Mouse (Mus musculus) intestine, embryonic 15.5 days (tissue): Measurements from ENCODE around the gene Stx2. TPM values are rescaled to one million over a fixed set of nuclear protein-coding genes. Genes with fewer than 3 reads are reported as not detected.

ENCODE experiments used
- ATAC-seq: fragments of 200-750 bp; cut with Nextera tagmentation; 2 replicates; pipeline ENCODE4 v1.8.0; 2017; ENCODE audit warnings: moderate TSS enrichment, moderate library complexity
- H3K27ac ChIP-seq: fragments of 300-500 bp; sonication (generic); 2 replicates; pipeline ENCODE4 v1.5.1; 2015; ENCODE audit warnings: mild to moderate bottlenecking, inconsistent platforms
- H3K27me3 ChIP-seq: fragments of 300-500 bp; sonication (generic); replicated peaks from 2 replicates; pipeline ENCODE4 v1.6.1; 2015; ENCODE audit warnings: inconsistent platforms
- H3K36me3 ChIP-seq: fragments of 300-500 bp; sonication (generic); 2 replicates; pipeline ENCODE4 v1.6.1; 2015; ENCODE audit warnings: inconsistent platforms
- H3K4me1 ChIP-seq: fragments of 300-500 bp; sonication (generic); replicated peaks from 2 replicates; pipeline ENCODE4 v1.6.1; 2015; ENCODE audit warnings: inconsistent platforms
- H3K4me2 ChIP-seq: fragments of 300-500 bp; sonication (generic); replicated peaks from 2 replicates; pipeline ENCODE4 v1.6.1; 2015; ENCODE audit warnings: mild to moderate bottlenecking, inconsistent platforms
- H3K4me3 ChIP-seq: fragments of 300-500 bp; sonication (generic); replicated peaks from 2 replicates; pipeline ENCODE4 v1.5.1; 2015; ENCODE audit warnings: inconsistent platforms
- H3K9ac ChIP-seq: fragments of 300-500 bp; sonication (generic); 2 replicates; pipeline ENCODE4 v1.6.1; 2015; ENCODE audit warnings: inconsistent platforms
- H3K9me3 ChIP-seq: fragments of 300-500 bp; sonication (generic); 2 replicates; pipeline ENCODE4 v1.6.1; 2016; ENCODE audit warnings: inconsistent platforms
- WGBS: fragments of 180-500 bp; shearing (Covaris S2); methylation state at CpG from one replicate; pipeline ENCODE4 v1.1.7; 2015; 5-methylcytosine and 5-hydroxymethylcytosine counted together
- polyA plus RNA-seq: library from polyadenylated mRNA; unstranded; fragments of >200 nt; fragmentation: Nextera tagmentation; extraction: Ambion mirVana; gene quantifications from 2 replicates; pipeline ENCODE4 v1.2.1, GENCODE M21; 2015

Stx2 gene
- polyA plus RNA-seq, 1 experiment from 2014 or later: 24.1 TPM

- H3K9ac ChIP-seq: no peak overlapping the region
- no peak overlapping the region for H3K4me3 ChIP-seq
- H3K4me2 ChIP-seq: no peak overlapping the region
- H3K9me3 ChIP-seq: no peaks in the 10 kb centered on the region
- no peak overlapping the region for H3K27ac ChIP-seq
- no peak for ATAC-seq
- whole genome bisulfite sequencing: 71% methylated on average over 2 of the region's 2 CpGs
- H3K27me3 ChIP-seq: no peaks in the 10 kb centered on the region
- H3K36me3 ChIP-seq: peaks cover 3% of the 10 kb centered on the region; the same call in 1 of the 2 replicates
- 0 out of 2 replicates have a peak, but pooled peaks cover 2% of the 10 kb centered on the region for H3K4me1 ChIP-seq
Measured at GRCm38 (mm10) chr5:129025725-129026124, 17.4 kb upstream of the Stx2 start.

DNA sequence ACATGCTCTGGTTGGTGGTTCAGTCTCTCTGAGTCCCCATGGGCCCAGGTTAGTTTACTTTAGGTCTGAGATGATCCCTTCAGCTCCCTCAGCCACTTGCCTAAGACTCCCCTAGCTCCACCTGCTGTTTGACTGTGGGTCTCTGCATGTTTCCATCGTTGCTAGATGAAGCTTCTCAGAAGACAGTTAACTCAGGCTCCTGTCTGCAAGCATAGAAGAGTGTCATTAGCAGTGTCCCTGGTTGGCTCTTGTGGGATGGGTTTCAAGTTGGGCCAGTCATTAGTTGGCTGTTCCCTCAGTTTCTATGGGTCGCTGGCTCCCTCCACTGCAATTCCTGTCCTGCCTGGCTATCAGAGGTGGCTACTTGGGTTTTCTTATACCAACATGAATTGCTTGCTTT, 16.7 kb upstream of the Stx2 start:
- H3K9ac ChIP-seq: no peak overlapping the region
- no peak overlapping the region for H3K4me2 ChIP-seq
- no peak overlapping the region for H3K27ac ChIP-seq
- no peak overlapping the region for H3K4me3 ChIP-seq
- peaks cover 3% of the 10 kb centered on the region; the same call in 1 of the 2 replicates for H3K36me3 ChIP-seq
- no peak for ATAC-seq
- 0 out of 2 replicates have a peak, but pooled peaks cover 2% of the 10 kb centered on the region for H3K4me1 ChIP-seq
- no peaks in the 10 kb centered on the region for H3K9me3 ChIP-seq
- H3K27me3 ChIP-seq: no peaks in the 10 kb centered on the region
- WGBS: 43% methylated on average over 2 of the region's 2 CpGs

- Histone ChIP-seq H3K27me3 (no peaks in the 10 kb centered on the region), H3K27ac (peak overlapping the region; percentile 97), H3K4me1 (peaks cover 8% of the 10 kb centered on the region; the same call in 1 of the 2 replicates), H3K4me3 (peak overlapping the region; percentile 92), H3K9ac (peak overlapping the region; percentile 92), H3K36me3 (peaks cover 3% of the 10 kb centered on the region; the same call in 1 of the 2 replicates), H3K9me3 (no peaks in the 10 kb centered on the region), H3K4me2 (peak overlapping the region; percentile 57)
- peak; percentile 8 for ATAC-seq
- under 1% methylated on average over 28 of the region's 28 CpGs for WGBS
Measured at GRCm38 (mm10) chr5:129020731-129021130, 12.4 kb upstream of the Stx2 start.

DNA sequence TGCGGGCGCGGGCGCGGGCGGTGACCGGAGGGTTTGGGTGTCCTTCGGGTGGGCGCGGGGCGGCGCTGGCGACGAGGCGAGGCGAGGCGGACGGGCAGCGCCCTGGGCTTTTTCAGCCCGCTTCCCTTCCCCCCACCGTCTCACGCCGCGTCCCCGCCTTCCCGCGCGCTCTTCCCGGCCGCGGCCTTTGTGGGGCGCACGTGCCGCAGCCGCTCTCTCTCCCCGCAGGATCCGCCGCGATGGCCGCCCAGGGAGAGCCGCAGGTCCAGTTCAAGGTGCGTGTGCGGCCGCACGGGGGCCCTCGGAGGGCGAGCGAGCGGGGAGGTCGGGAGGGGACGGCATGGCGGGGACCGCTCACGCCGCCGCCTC, 11.9 kb upstream of the Stx2 start:
- peak overlapping the region; percentile 92 for H3K4me3 ChIP-seq
- WGBS: under 1% methylated on average over 46 of the region's 56 CpGs
- H3K9ac ChIP-seq: peak overlapping the region; percentile 92
- no peaks in the 10 kb centered on the region for H3K27me3 ChIP-seq
- peaks cover 3% of the 10 kb centered on the region; the same call in 1 of the 2 replicates for H3K36me3 ChIP-seq
- H3K4me1 ChIP-seq: peaks cover 8% of the 10 kb centered on the region; the same call in 1 of the 2 replicates
- peak; percentile 77 for ATAC-seq
- H3K9me3 ChIP-seq: no peaks in the 10 kb centered on the region
- peak overlapping the region; percentile 97 for H3K27ac ChIP-seq
- H3K4me2 ChIP-seq: peak overlapping the region; percentile 57

GRCm38 (mm10) chr5:129019497-129020299, 11.3 kb upstream of the Stx2 start, which contains the start of gene Ran:
Gene Ran (plus strand): TSS chr5:129020069.
- ATAC-seq: peak; percentile 95
- H3K27me3 ChIP-seq: no peaks in the 10 kb centered on the region
- H3K4me2 ChIP-seq: peak within 1 kb of the TSS; percentile 72
- H3K9me3 ChIP-seq: no peaks in the 10 kb centered on the region
- H3K4me3 ChIP-seq: peak within 1 kb of the TSS; percentile 92
- peak within 1 kb of the TSS; percentile 92 for H3K9ac ChIP-seq
- under 1% methylated on average over 97 of the region's 102 CpGs for WGBS
- peak within 1 kb of the TSS; percentile 97 for H3K27ac ChIP-seq
- H3K4me1 ChIP-seq: peaks cover 8% of the 10 kb centered on the region; the same call in 1 of the 2 replicates
- no peaks in the 10 kb centered on the region; the same call in 1 of the 2 replicates for H3K36me3 ChIP-seq

DNA sequence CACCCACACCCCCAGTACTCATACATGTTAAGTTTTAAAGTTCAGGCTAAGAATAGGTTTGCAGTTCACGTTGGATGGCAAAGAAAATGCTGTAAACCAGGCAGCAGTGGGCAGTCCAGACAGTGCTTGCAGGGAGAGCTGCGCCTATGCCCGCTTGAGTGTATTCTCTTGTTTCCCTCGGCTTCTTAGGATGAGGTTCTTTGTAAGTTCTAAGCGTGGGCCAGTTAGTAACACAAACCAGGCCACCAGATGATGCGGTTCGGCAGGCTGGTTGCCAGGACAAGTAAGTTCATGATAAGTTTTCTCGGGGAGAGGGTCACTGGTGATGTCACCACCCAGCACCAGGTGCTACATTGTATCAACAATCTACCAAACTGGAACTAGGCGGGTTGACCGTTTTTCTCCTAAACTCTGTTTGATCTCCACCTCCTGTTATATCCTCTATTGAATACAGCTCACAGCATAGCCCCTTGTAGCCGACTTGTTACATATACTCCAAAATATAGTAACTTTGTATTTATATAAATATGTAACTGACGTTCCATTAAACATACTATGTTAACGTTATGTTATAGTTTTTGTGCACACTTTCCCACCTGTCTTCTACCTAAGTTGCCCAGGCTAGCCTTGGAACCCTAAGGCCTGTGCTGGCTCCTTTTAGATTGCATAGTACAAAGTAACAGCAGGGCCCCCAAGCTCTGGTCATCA, 10.6 kb upstream of the Stx2 start:
- Histone ChIP-seq H3K4me3 (peak overlapping the region; percentile 92), H3K4me1 (peaks cover 8% of the 10 kb centered on the region; the same call in 1 of the 2 replicates), H3K9ac (peak overlapping the region; percentile 60), H3K27ac (peak overlapping the region; percentile 97), H3K4me2 (peak overlapping the region; percentile 72), H3K9me3 (no peaks in the 10 kb centered on the region), H3K27me3 (no peaks in the 10 kb centered on the region), H3K36me3 (no peaks in the 10 kb centered on the region)
- ATAC-seq: no peak
- WGBS: 78% methylated on average over 13 of the region's 13 CpGs

- H3K9ac ChIP-seq: no peak overlapping the region
- 91% methylated on average over 3 of the region's 3 CpGs for WGBS
- H3K4me2 ChIP-seq: no peak overlapping the region
- no peak for ATAC-seq
- H3K36me3 ChIP-seq: no peaks in the 10 kb centered on the region
- no peaks in the 10 kb centered on the region for H3K27me3 ChIP-seq
- H3K4me3 ChIP-seq: no peak overlapping the region
- H3K4me1 ChIP-seq: peaks cover 8% of the 10 kb centered on the region; the same call in 1 of the 2 replicates
- H3K9me3 ChIP-seq: no peaks in the 10 kb centered on the region
- no peak overlapping the region for H3K27ac ChIP-seq
Measured at GRCm38 (mm10) chr5:129016370-129016769, 8.0 kb upstream of the Stx2 start.

- Histone ChIP-seq H3K4me1 (peaks cover 8% of the 10 kb centered on the region; the same call in 1 of the 2 replicates), H3K9me3 (no peaks in the 10 kb centered on the region), H3K27ac (no peak overlapping the region), H3K4me3 (no peak overlapping the region), H3K4me2 (no peak overlapping the region), H3K27me3 (no peaks in the 10 kb centered on the region), H3K9ac (no peak overlapping the region), H3K36me3 (no peaks in the 10 kb centered on the region)
- 85% methylated on average over 5 of the region's 5 CpGs for whole genome bisulfite sequencing
- ATAC-seq: no peak
Measured at GRCm38 (mm10) chr5:129015540-129015939, 7.2 kb upstream of the Stx2 start.

- Histone ChIP-seq H3K4me1 (peaks cover 8% of the 10 kb centered on the region; the same call in 1 of the 2 replicates), H3K36me3 (no peaks in the 10 kb centered on the region), H3K4me3 (no peak overlapping the region), H3K27me3 (no peaks in the 10 kb centered on the region), H3K9me3 (no peaks in the 10 kb centered on the region), H3K27ac (no peak overlapping the region), H3K9ac (no peak overlapping the region), H3K4me2 (no peak overlapping the region)
- 66% methylated on average over 3 of the region's 3 CpGs for WGBS
- ATAC-seq: no peak
Measured at GRCm38 (mm10) chr5:129015020-129015419, 6.6 kb upstream of the Stx2 start.

GRCm38 (mm10) chr5:129010937-129011336, 2.6 kb upstream of the Stx2 start:
- Histone ChIP-seq H3K4me1 (peaks cover 11% of the 10 kb centered on the region), H3K4me3 (no peak overlapping the region), H3K27me3 (no peaks in the 10 kb centered on the region), H3K9me3 (no peaks in the 10 kb centered on the region), H3K27ac (no peak overlapping the region), H3K9ac (no peak overlapping the region), H3K36me3 (no peaks in the 10 kb centered on the region), H3K4me2 (no peak overlapping the region)
- 78% methylated on average over 2 of the region's 2 CpGs for WGBS
- no peak for ATAC-seq

DNA sequence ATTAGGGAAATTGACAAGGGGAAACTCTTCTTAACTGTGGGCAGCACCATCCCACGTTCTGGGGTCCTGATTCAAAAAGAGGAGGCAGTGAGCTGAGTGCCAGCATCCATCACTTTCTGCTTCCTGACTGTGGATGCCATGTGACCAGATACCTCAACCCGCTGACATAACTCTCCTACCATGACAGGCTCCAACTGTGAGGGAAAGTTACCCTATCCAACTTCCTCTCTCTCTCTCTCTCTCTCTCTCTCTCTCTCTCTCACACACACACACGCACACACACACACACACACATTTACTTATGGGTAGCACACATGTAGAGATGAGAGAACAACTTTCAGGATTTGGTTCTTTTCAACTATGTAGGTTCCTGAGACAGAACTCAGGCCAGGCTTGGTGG, 1.2 kb upstream of the Stx2 start:
- Histone ChIP-seq H3K9me3 (no peaks in the 10 kb centered on the region), H3K4me3 (no peak overlapping the region), H3K27me3 (no peaks in the 10 kb centered on the region), H3K4me1 (peaks cover 15% of the 10 kb centered on the region), H3K27ac (no peak overlapping the region), H3K9ac (no peak overlapping the region), H3K36me3 (0 out of 2 replicates have a peak, but pooled peaks cover 3% of the 10 kb centered on the region), H3K4me2 (no peak overlapping the region)
- 80% methylated on average over 3 of the region's 3 CpGs for WGBS
- no peak for ATAC-seq

GRCm38 (mm10) chr5:129008008-129008407, 366 bp downstream of the Stx2 start:
- Histone ChIP-seq H3K4me3 (peak overlapping the region; percentile 68), H3K27me3 (no peaks in the 10 kb centered on the region), H3K27ac (peak overlapping the region; percentile 20; the same call in 1 of the 2 replicates), H3K9me3 (no peaks in the 10 kb centered on the region), H3K4me1 (peaks cover 15% of the 10 kb centered on the region), H3K9ac (peak overlapping the region; percentile 66), H3K4me2 (peak overlapping the region; percentile 86), H3K36me3 (0 out of 2 replicates have a peak, but pooled peaks cover 3% of the 10 kb centered on the region)
- under 1% methylated on average over 18 of the region's 18 CpGs for WGBS
- ATAC-seq: no peak
